Mouse (Mus musculus) midbrain, embryonic 12.5 days (tissue): ENCODE results near the gene Tekt2. TPM values are rescaled to one million over a fixed set of nuclear protein-coding genes. Genes with fewer than 3 reads are reported as not detected.

Experiments used
- ATAC-seq: fragments of 200-750 bp; cut with Nextera tagmentation; 2 replicates; pipeline ENCODE4 v1.8.0; 2017; ENCODE audit warnings: low read depth, moderate TSS enrichment, moderate library complexity; ENCODE audit not compliant: low FRiP score
- H3K27ac ChIP-seq: fragments of 300-500 bp; sonication (generic); replicated peaks from 2 replicates; pipeline ENCODE4 v1.5.1; 2016; ENCODE audit warnings: mild to moderate bottlenecking
- H3K27me3 ChIP-seq: fragments of 300-500 bp; sonication (generic); 2 replicates; pipeline ENCODE4 v1.6.1; 2016; ENCODE audit warnings: mild to moderate bottlenecking
- H3K36me3 ChIP-seq: fragments of 300-500 bp; sonication (generic); 2 replicates; pipeline ENCODE4 v1.6.1; 2016
- H3K4me1 ChIP-seq: fragments of 300-500 bp; sonication (generic); 2 replicates; pipeline ENCODE4 v1.6.1; 2016
- H3K4me2 ChIP-seq: fragments of 300-500 bp; sonication (generic); replicated peaks from 2 replicates; pipeline ENCODE4 v1.6.1; 2016; ENCODE audit warnings: mild to moderate bottlenecking, moderate library complexity
- H3K4me3 ChIP-seq: fragments of 300-500 bp; sonication (generic); 2 replicates; pipeline ENCODE4 v1.5.1; 2016; ENCODE audit warnings: mild to moderate bottlenecking
- H3K9ac ChIP-seq: fragments of 300-500 bp; sonication (generic); replicated peaks from 2 replicates; pipeline ENCODE4 v1.6.1; 2016; ENCODE audit warnings: mild to moderate bottlenecking, moderate library complexity
- H3K9me3 ChIP-seq: fragments of 300-500 bp; sonication (generic); 2 replicates; pipeline ENCODE4 v1.6.1; 2016; ENCODE audit warnings: mild to moderate bottlenecking
- WGBS: fragments of 180-500 bp; shearing (Covaris S2); methylation state at CpG from one replicate; pipeline ENCODE4 v1.1.7; 2016; 5-methylcytosine and 5-hydroxymethylcytosine counted together
- polyA plus RNA-seq: library from polyadenylated mRNA; unstranded; fragments of >200 nt; fragmentation: Nextera tagmentation; extraction: Ambion mirVana; gene quantifications from 2 replicates; pipeline ENCODE4 v1.2.1, GENCODE M21; 2016

The Tekt2 gene
- polyA plus RNA-seq, 1 experiment from 2014 or later, result 4.8 TPM

- H3K27me3 ChIP-seq, result peaks cover 36% of the 10 kb centered on the region
- H3K9me3 ChIP-seq, result no peaks in the 10 kb centered on the region
- ATAC-seq, result peak; percentile 85
- H3K4me2 ChIP-seq, result peak within 1 kb of the TSS; percentile 98
- H3K4me1 ChIP-seq, result peaks cover 23% of the 10 kb centered on the region
- H3K36me3 ChIP-seq, result peaks cover 21% of the 10 kb centered on the region
- H3K9ac ChIP-seq, result peak within 1 kb of the TSS; percentile 87
- peak within 1 kb of the TSS; percentile 80 for H3K4me3 ChIP-seq
- under 1% methylated on average over 79 of the region's 80 CpGs for WGBS
- H3K27ac ChIP-seq, result peak within 1 kb of the TSS; percentile 81
These were observed 4.2 kb downstream of the Tekt2 start, which contains the start of gene Adprhl2 for GRCm38 (mm10) chr4:126321111-126321853. Gene Adprhl2, minus strand, starts transcription at chr4:126321703.

DNA sequence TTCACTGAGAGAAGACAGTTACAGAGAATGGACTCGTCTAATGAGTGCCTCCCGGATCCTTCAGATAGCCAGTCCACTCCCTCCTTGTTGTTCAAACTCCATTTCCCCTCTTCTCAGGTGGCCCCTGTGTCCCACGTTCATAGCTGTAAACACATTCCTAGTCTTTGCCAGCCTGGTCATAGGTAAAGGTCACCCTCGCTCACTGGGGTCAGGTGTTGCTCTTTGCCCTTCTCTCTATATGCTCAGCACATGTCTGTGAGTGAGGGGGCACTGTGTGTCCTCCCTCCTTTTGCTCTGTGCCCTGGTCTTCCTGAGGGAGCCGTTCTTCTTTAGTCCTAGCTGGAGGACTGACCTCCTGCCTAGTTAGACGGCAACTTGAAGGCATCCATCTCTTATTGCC is 5.7 kb downstream of the Tekt2 start:
- H3K36me3 ChIP-seq, result peaks cover 36% of the 10 kb centered on the region
- H3K4me2 ChIP-seq, result no peak overlapping the region
- H3K9ac ChIP-seq, result no peak overlapping the region
- 95% methylated on average over 6 of the region's 6 CpGs for WGBS
- H3K27ac ChIP-seq, result no peak overlapping the region
- peaks cover 24% of the 10 kb centered on the region for H3K27me3 ChIP-seq
- H3K4me3 ChIP-seq, result no peak overlapping the region
- H3K4me1 ChIP-seq, result peaks cover 16% of the 10 kb centered on the region
- no peak for ATAC-seq
- H3K9me3 ChIP-seq, result no peaks in the 10 kb centered on the region

DNA sequence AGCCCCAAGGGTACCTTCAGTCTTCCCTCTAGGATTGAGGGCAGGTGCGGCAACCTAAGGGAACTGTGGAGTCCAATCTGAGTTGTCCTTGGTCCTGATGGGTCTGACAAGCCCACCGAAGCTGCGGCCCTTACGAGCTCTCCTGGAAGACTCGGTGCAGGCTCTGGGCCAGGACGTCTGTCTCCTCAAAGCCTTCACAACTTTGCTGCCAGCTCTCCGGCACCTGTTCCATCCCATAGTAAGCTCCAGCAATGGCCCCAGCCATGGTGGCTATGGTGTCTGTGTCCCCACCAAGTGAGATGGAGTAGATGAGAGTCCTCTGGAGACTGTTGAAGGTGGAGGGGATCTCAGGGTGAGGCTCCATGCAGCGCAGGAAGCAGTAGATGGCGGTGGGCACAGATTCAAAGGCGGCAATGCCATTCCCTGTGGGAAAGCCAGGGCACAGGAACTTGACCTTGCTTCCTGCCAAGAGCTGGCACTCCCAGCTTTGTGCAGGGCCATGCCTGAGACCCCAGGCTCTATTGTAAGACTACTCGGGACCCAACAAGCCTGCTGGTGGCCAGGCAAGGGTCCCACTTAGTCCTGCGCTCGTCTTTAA is 8.9 kb downstream of the Tekt2 start:
- H3K4me2 ChIP-seq, result no peak overlapping the region
- H3K9ac ChIP-seq, result no peak overlapping the region; the same call in 1 of the 2 replicates
- 94% methylated on average over 13 of the region's 13 CpGs for WGBS
- peaks cover 41% of the 10 kb centered on the region for H3K36me3 ChIP-seq
- H3K4me3 ChIP-seq, result no peak overlapping the region
- no peaks in the 10 kb centered on the region for H3K9me3 ChIP-seq
- H3K27me3 ChIP-seq, result no peaks in the 10 kb centered on the region
- peaks cover 9% of the 10 kb centered on the region for H3K4me1 ChIP-seq
- ATAC-seq, result no peak
- H3K27ac ChIP-seq, result no peak overlapping the region

- no peak for ATAC-seq
- H3K4me2 ChIP-seq, result no peak overlapping the region
- peaks cover 41% of the 10 kb centered on the region for H3K36me3 ChIP-seq
- no peaks in the 10 kb centered on the region for H3K27me3 ChIP-seq
- H3K27ac ChIP-seq, result no peak overlapping the region
- H3K4me3 ChIP-seq, result no peak overlapping the region
- no peak overlapping the region for H3K9ac ChIP-seq
- no peaks in the 10 kb centered on the region for H3K9me3 ChIP-seq
- peaks cover 7% of the 10 kb centered on the region for H3K4me1 ChIP-seq
- 56% methylated on average over 5 of the region's 5 CpGs for WGBS
These were observed 9.6 kb downstream of the Tekt2 start for GRCm38 (mm10) chr4:126315931-126316330.

DNA sequence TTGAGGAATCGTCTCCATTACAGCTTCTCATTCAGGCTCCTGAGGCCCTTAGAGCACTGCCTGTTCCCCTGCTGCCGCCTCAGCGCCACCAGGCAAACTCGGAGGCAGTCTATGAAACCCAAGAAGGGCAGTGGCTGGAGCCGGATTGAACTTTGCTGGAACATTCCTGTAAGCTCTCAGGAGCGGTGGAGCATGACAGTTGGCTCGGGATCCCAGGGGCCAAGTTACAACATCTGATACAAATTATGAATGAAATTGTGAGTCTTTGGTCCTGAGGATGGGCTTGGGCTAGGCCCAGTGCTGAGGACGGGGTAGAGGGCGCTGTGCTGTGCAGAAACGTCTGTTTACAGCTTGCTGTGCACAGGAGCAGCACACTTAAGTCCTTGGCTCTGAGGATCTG is 11.1 kb downstream of the Tekt2 start:
- no peak overlapping the region for H3K4me3 ChIP-seq
- H3K36me3 ChIP-seq, result peaks cover 41% of the 10 kb centered on the region
- peak overlapping the region; percentile 39; the same call in 1 of the 2 replicates for H3K27ac ChIP-seq
- no peak overlapping the region for H3K9ac ChIP-seq
- H3K27me3 ChIP-seq, result peaks cover 2% of the 10 kb centered on the region; the same call in 1 of the 2 replicates
- 0 out of 2 replicates have a peak, but pooled peaks cover 3% of the 10 kb centered on the region for H3K4me1 ChIP-seq
- no peak overlapping the region for H3K4me2 ChIP-seq
- H3K9me3 ChIP-seq, result no peaks in the 10 kb centered on the region
- 54% methylated on average over 10 of the region's 10 CpGs for WGBS
- ATAC-seq, result no peak

- H3K4me1 ChIP-seq, result 0 out of 2 replicates have a peak, but pooled peaks cover 5% of the 10 kb centered on the region
- H3K9me3 ChIP-seq, result no peaks in the 10 kb centered on the region
- H3K27ac ChIP-seq, result peak overlapping the region; percentile 15; the same call in 1 of the 2 replicates
- peaks cover 6% of the 10 kb centered on the region; the same call in 1 of the 2 replicates for H3K27me3 ChIP-seq
- no peak overlapping the region for H3K4me2 ChIP-seq
- 47% methylated on average over 5 of the region's 5 CpGs for WGBS
- H3K4me3 ChIP-seq, result no peak overlapping the region
- no peak for ATAC-seq
- H3K9ac ChIP-seq, result no peak overlapping the region
- peaks cover 39% of the 10 kb centered on the region for H3K36me3 ChIP-seq
These were observed 12.3 kb downstream of the Tekt2 start for GRCm38 (mm10) chr4:126313202-126313601.

DNA sequence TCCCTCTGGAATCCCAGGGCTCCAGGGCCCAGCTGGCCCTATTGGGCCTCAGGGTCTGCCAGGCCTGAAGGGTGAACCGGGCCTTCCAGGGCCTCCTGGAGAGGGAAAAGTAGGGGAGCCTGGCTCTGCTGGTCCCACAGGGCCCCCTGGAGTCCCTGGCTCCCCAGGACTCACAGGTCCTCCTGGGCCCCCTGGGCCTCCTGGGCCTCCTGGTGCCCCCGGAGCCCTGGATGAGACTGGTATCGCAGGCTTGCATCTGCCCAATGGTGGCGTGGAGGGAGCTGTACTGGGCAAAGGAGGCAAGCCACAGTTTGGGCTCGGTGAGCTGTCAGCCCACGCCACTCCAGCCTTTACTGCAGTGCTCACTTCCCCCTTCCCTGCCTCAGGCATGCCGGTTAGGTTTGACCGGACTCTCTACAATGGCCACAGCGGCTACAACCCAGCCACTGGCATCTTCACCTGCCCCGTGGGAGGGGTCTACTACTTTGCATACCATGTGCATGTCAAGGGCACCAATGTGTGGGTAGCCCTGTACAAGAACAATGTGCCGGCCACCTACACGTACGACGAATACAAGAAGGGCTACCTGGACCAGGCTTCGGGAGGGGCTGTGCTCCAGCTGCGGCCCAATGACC is 13.8 kb downstream of the Tekt2 start:
- ATAC-seq, result no peak
- Histone ChIP-seq H3K4me3 (no peak overlapping the region), H3K4me1 (0 out of 2 replicates have a peak, but pooled peaks cover 5% of the 10 kb centered on the region), H3K9me3 (no peaks in the 10 kb centered on the region), H3K27me3 (peaks cover 6% of the 10 kb centered on the region; the same call in 1 of the 2 replicates), H3K27ac (no peak overlapping the region), H3K4me2 (no peak overlapping the region), H3K36me3 (peaks cover 24% of the 10 kb centered on the region), H3K9ac (no peak overlapping the region)
- 88% methylated on average over 16 of the region's 16 CpGs for WGBS

DNA sequence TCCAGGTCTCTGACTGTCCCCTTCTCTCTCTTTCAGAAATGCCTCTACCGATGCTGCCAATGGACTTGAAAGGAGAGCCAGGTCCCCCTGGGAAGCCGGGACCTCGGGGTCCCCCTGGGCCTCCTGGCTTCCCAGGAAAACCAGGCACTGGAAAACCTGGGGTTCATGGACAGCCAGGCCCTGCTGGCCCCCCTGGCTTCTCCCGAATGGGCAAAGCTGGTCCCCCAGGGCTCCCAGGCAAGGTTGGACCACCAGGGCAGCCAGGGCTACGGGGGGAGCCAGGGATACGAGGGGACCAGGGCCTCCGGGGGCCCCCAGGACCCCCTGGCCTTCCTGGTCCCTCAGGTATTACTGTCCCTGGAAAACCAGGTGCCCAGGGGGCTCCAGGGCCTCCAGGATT is 15.1 kb downstream of the Tekt2 start:
- Histone ChIP-seq H3K4me2 (no peak overlapping the region), H3K9ac (no peak overlapping the region), H3K4me3 (no peak overlapping the region), H3K36me3 (peaks cover 11% of the 10 kb centered on the region; the same call in 1 of the 2 replicates), H3K27ac (no peak overlapping the region), H3K4me1 (0 out of 2 replicates have a peak, but pooled peaks cover 5% of the 10 kb centered on the region), H3K27me3 (peaks cover 6% of the 10 kb centered on the region; the same call in 1 of the 2 replicates), H3K9me3 (peaks cover 4% of the 10 kb centered on the region; the same call in 1 of the 2 replicates)
- WGBS, result 77% methylated on average over 7 of the region's 7 CpGs
- no peak for ATAC-seq

DNA sequence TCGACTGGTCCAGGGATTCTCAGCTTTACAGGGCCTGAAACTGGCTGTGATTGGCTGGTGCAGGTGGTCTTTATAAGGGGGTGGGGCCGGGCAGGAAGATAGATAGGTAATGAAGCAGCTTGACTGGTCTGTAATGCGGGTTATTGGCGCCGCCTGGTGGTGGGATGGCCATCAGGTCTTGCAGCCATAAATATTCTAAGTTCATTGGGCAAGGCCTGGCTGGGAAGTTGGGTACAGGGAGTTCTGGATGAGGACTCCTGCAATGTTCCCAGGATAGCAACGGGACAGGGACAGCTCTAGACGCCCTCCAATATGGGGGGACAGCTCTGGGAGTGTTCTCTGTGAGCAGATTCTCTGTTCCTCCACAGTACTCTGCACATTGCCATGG is 15.6 kb downstream of the Tekt2 start:
- Histone ChIP-seq H3K4me2 (peak overlapping the region; percentile 51), H3K27me3 (peaks cover 6% of the 10 kb centered on the region; the same call in 1 of the 2 replicates), H3K4me1 (0 out of 2 replicates have a peak, but pooled peaks cover 5% of the 10 kb centered on the region), H3K4me3 (peak overlapping the region; percentile 25), H3K27ac (no peak overlapping the region), H3K36me3 (0 out of 2 replicates have a peak, but pooled peaks cover 7% of the 10 kb centered on the region), H3K9ac (peak overlapping the region; percentile 39; the same call in 1 of the 2 replicates), H3K9me3 (peaks cover 4% of the 10 kb centered on the region; the same call in 1 of the 2 replicates)
- peak; percentile 82 for ATAC-seq
- under 1% methylated on average over 7 of the region's 7 CpGs for WGBS

DNA sequence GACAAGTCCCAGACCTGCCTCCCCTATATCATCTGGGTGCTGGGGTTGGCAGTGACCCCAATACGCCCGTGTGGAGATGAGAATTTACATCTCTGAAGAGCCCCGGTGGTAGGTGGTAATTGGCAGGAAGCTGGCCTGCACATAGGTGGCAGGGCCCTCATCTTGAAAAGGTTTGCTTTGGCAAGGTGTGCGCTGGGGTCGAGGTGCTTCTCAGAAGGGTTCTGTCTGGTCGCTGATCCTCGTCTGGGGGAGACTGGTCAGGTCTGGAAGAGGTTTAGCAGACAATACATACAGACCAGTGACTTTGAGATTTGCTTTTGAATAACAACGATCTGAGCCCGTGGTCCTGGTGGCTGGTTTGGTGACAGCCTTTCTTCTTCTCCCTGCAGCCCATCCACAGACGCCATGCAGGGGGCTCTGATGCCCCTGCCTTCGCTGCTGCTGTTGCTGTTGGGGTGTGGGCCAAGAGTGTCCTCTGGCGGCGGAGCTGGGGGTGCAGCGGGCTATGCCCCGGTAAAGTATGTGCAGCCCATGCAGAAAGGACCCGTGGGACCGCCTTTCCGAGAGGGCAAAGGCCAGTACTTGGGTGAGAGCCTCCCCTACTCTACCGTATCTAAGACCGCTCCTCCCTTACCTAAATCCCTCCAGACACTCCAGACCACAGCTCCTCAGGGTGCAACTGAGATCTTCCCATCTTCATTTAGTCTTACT is 16.1 kb downstream of the Tekt2 start:
- Histone ChIP-seq H3K4me1 (0 out of 2 replicates have a peak, but pooled peaks cover 5% of the 10 kb centered on the region), H3K4me3 (peak overlapping the region; percentile 25), H3K36me3 (0 out of 2 replicates have a peak, but pooled peaks cover 1% of the 10 kb centered on the region), H3K9me3 (peaks cover 4% of the 10 kb centered on the region; the same call in 1 of the 2 replicates), H3K27ac (no peak overlapping the region), H3K9ac (peak overlapping the region; percentile 39; the same call in 1 of the 2 replicates), H3K27me3 (peaks cover 6% of the 10 kb centered on the region; the same call in 1 of the 2 replicates), H3K4me2 (peak overlapping the region; percentile 51)
- WGBS, result 18% methylated on average over 20 of the region's 20 CpGs
- ATAC-seq, result peak; percentile 65; the same call in 1 of the 2 replicates

GRCm38 (mm10) chr4:126306827-126307226 is 18.7 kb downstream of the Tekt2 start:
- Histone ChIP-seq H3K9me3 (peaks cover 4% of the 10 kb centered on the region; the same call in 1 of the 2 replicates), H3K9ac (no peak overlapping the region), H3K4me2 (no peak overlapping the region), H3K27ac (no peak overlapping the region), H3K4me1 (peaks cover 10% of the 10 kb centered on the region; the same call in 1 of the 2 replicates), H3K36me3 (no peaks in the 10 kb centered on the region), H3K27me3 (peaks cover 31% of the 10 kb centered on the region), H3K4me3 (no peak overlapping the region)
- WGBS, result 13% methylated on average over 2 of the region's 2 CpGs
- ATAC-seq, result no peak
